10 mouse cellular contexts compared by ENCODE assay signal in genomic region chr5:115167396-115167795, GRCm38 (mm10). TPM values are rescaled to one million over a fixed set of nuclear protein-coding genes. Genes with fewer than 3 reads are reported as not detected.
DNase-seq lines count a peak whose midpoint lies in the region; ATAC-seq and TF ChIP-seq lines count a peak whose summit lies in the region.
"Had no signal": no experiment of that assay in that cellular context is flagged by ENCODE, and none has a peak within 500 bp of the region (broad histone marks: within the 10 kb centered on the region; RNA-seq: fewer than 3 reads in every experiment).

No protein-coding gene starts in this region.

- H3K36me3 ChIP-seq in kidney, embryonic 15.5 days: no peaks in the 10 kb centered on the region
- no peaks in the 10 kb centered on the region for H3K36me3 ChIP-seq in liver, embryonic 12.5 days
- peaks cover 10% of the 10 kb centered on the region; the same call in 1 of the 2 replicates for H3K36me3 ChIP-seq in hindbrain, embryonic 13.5 days
- no peaks in the 10 kb centered on the region for H3K36me3 ChIP-seq in hindbrain, embryonic 14.5 days (replicated peaks; ENCODE audit: control insufficient read depth, insufficient read depth)
- H3K36me3 ChIP-seq: embryonic facial prominence, embryonic 12.5 days; midbrain, embryonic 12.5 days had no signal

- H3K9ac ChIP-seq in kidney, embryonic 15.5 days: no peak overlapping the region
- H3K9ac ChIP-seq in liver, embryonic 12.5 days: no peak overlapping the region
- H3K9ac ChIP-seq in hindbrain, embryonic 13.5 days: no peak overlapping the region
- no peak overlapping the region for H3K9ac ChIP-seq in hindbrain, embryonic 14.5 days
- H3K9ac ChIP-seq: embryonic facial prominence, embryonic 12.5 days; midbrain, embryonic 12.5 days had no signal

- H3K9me3 ChIP-seq in kidney, embryonic 15.5 days (replicated peaks): no peaks in the 10 kb centered on the region
- no peaks in the 10 kb centered on the region for H3K9me3 ChIP-seq in liver, embryonic 12.5 days (replicated peaks)
- H3K9me3 ChIP-seq in hindbrain, embryonic 13.5 days: no peaks in the 10 kb centered on the region
- no peaks in the 10 kb centered on the region for H3K9me3 ChIP-seq in hindbrain, embryonic 14.5 days (ENCODE audit: control insufficient read depth, low read length)
- H3K9me3 ChIP-seq: embryonic facial prominence, embryonic 12.5 days; midbrain, embryonic 12.5 days had no signal

- H3K4me1 ChIP-seq in kidney, embryonic 15.5 days: peaks cover 43% of the 10 kb centered on the region
- H3K4me1 ChIP-seq in bone marrow, adult 2 months (ENCODE audit: control insufficient read depth, insufficient read depth, low read length): peaks cover 5% of the 10 kb centered on the region; the same call in 1 of the 2 replicates
- H3K4me1 ChIP-seq in liver, embryonic 12.5 days: peaks cover 37% of the 10 kb centered on the region
- peaks cover 12% of the 10 kb centered on the region for H3K4me1 ChIP-seq in hindbrain, embryonic 13.5 days (replicated peaks)
- H3K4me1 ChIP-seq in hindbrain, embryonic 14.5 days (replicated peaks; ENCODE audit: control insufficient read depth, insufficient read depth, low read length): no peaks in the 10 kb centered on the region

- no peak for TF ChIP-seq CTCF in bone marrow, adult 2 months (IDR thresholded peaks at IDR 0.05; ENCODE audit: control insufficient read depth, insufficient read depth, low read length)

- 0 out of 2 replicates have a peak, but pooled peaks have one; percentile 20 for ATAC-seq in kidney, embryonic 15.5 days (replicated peaks; ENCODE audit: low FRiP score)
- no peak for ATAC-seq in liver, embryonic 12.5 days
- no peak for ATAC-seq in hindbrain, embryonic 13.5 days (ENCODE audit: low FRiP score)
- no peak for ATAC-seq in hindbrain, embryonic 14.5 days (ENCODE audit: low FRiP score)

- H3K4me2 ChIP-seq in kidney, embryonic 15.5 days: no peak overlapping the region
- H3K4me2 ChIP-seq in liver, embryonic 12.5 days: no peak overlapping the region
- H3K4me2 ChIP-seq in hindbrain, embryonic 13.5 days: no peak overlapping the region
- no peak overlapping the region for H3K4me2 ChIP-seq in hindbrain, embryonic 14.5 days (replicated peaks)
- H3K4me2 ChIP-seq: embryonic facial prominence, embryonic 12.5 days; midbrain, embryonic 12.5 days had no signal

- no peak for TF ChIP-seq POLR2A in bone marrow, adult 2 months (IDR thresholded peaks at IDR 0.05; ENCODE audit: borderline replicate concordance, control insufficient read depth, low read depth, low read length)

- WGBS in kidney, embryonic 15.5 days: 36% methylated on average over 6 of the region's 6 CpGs
- 9% methylated on average over 6 of the region's 6 CpGs for WGBS in bone marrow, adult 2 months
- 30% methylated on average over 6 of the region's 6 CpGs for WGBS in liver, embryonic 12.5 days (ENCODE audit: insufficient replicate concordance)
- 75% methylated on average over 6 of the region's 6 CpGs for WGBS in hindbrain, embryonic 13.5 days
- WGBS in hindbrain, embryonic 14.5 days: 76% methylated on average over 6 of the region's 6 CpGs

- H3K27ac ChIP-seq in kidney, embryonic 15.5 days: peak overlapping the region; percentile 84
- peak overlapping the region; percentile 13 for H3K27ac ChIP-seq in bone marrow, adult 2 months (ENCODE audit: control insufficient read depth, insufficient read depth, low read depth, low read length, poor library complexity)
- H3K27ac ChIP-seq in liver, embryonic 12.5 days: peak overlapping the region; percentile 20; the same call in 1 of the 2 replicates
- no peak overlapping the region for H3K27ac ChIP-seq in hindbrain, embryonic 13.5 days
- no peak overlapping the region for H3K27ac ChIP-seq in hindbrain, embryonic 14.5 days
- H3K27ac ChIP-seq: embryonic facial prominence, embryonic 12.5 days; midbrain, embryonic 12.5 days had no signal

- no peak for DNase-seq in kidney, adult 8-10 months
- peak; percentile 64 to 84 for DNase-seq in thymus, adult 18-20 months
- DNase-seq in ovary, postnatal 14 days (ENCODE audit: low spot score): no peak
- DNase-seq in hindbrain, embryonic 14.5 days (ENCODE audit: low spot score): no peak

- H3K4me3 ChIP-seq in kidney, embryonic 15.5 days (replicated peaks): no peak overlapping the region
- H3K4me3 ChIP-seq in bone marrow, adult 2 months (replicated peaks; ENCODE audit: control insufficient read depth, low read depth, low read length): no peak overlapping the region
- H3K4me3 ChIP-seq in liver, embryonic 12.5 days: no peak overlapping the region
- H3K4me3 ChIP-seq in hindbrain, embryonic 13.5 days: no peak overlapping the region
- H3K4me3 ChIP-seq in hindbrain, embryonic 14.5 days (replicated peaks; ENCODE audit: low read length): no peak overlapping the region
- H3K4me3 ChIP-seq: embryonic facial prominence, embryonic 12.5 days; midbrain, embryonic 12.5 days had no signal

- no peaks in the 10 kb centered on the region for H3K27me3 ChIP-seq in kidney, embryonic 15.5 days
- H3K27me3 ChIP-seq in liver, embryonic 12.5 days (replicated peaks): 0 out of 2 replicates have a peak, but pooled peaks cover 2% of the 10 kb centered on the region
- no peaks in the 10 kb centered on the region for H3K27me3 ChIP-seq in hindbrain, embryonic 13.5 days
- H3K27me3 ChIP-seq in hindbrain, embryonic 14.5 days (ENCODE audit: control insufficient read depth, insufficient read depth, low read length): no peaks in the 10 kb centered on the region
- H3K27me3 ChIP-seq: embryonic facial prominence, embryonic 12.5 days; midbrain, embryonic 12.5 days had no signal

RNA-seq across cellular contexts. Expression of gene Mlec, which starts 9.4 kb away (rescaled TPM):
- polyA plus RNA-seq in kidney, embryonic 15.5 days (2015; fragmentation: Nextera tagmentation; extraction: Ambion mirVana): 84.7 and 97.3 TPM in 2 replicates
- 25.2 and 56.9 TPM in 2 replicates for polyA plus RNA-seq in bone marrow, adult 2 months (2011; ENCODE audit: insufficient read depth, insufficient read length, low replicate concordance, missing spikeins)
- 46.8 and 49.2 TPM in 2 replicates for polyA plus RNA-seq in liver, embryonic 12.5 days (2016; fragmentation: Nextera tagmentation; extraction: Ambion mirVana)
- 22.3 and 27.2 TPM in 2 replicates for polyA plus RNA-seq in hindbrain, embryonic 13.5 days (2015; fragmentation: Nextera tagmentation; extraction: Ambion mirVana)
- polyA plus RNA-seq in hindbrain, embryonic 14.5 days (2014; fragmentation: Nextera tagmentation; extraction: Ambion mirVana): 21.0 and 26.4 TPM in 2 replicates

RNA-seq across cellular contexts. Expression of gene Cabp1, which starts 26.8 kb away (rescaled TPM):
- 1.7 TPM in 2 replicates for polyA plus RNA-seq in kidney, embryonic 15.5 days (2015; fragmentation: Nextera tagmentation; extraction: Ambion mirVana)
- polyA plus RNA-seq in bone marrow, adult 2 months (2011; ENCODE audit: insufficient read depth, insufficient read length, low replicate concordance, missing spikeins): not detected in 2 replicates
- 0.20 and 0.36 TPM in 2 replicates for polyA plus RNA-seq in liver, embryonic 12.5 days (2016; fragmentation: Nextera tagmentation; extraction: Ambion mirVana)
- 12.4 and 13.0 TPM in 2 replicates for polyA plus RNA-seq in hindbrain, embryonic 13.5 days (2015; fragmentation: Nextera tagmentation; extraction: Ambion mirVana)
- 17.7 and 22.8 TPM in 2 replicates for polyA plus RNA-seq in hindbrain, embryonic 14.5 days (2014; fragmentation: Nextera tagmentation; extraction: Ambion mirVana)

RNA-seq across cellular contexts. Expression of gene Unc119b, which starts 32.6 kb away (rescaled TPM):
- 43.7 and 48.1 TPM in 2 replicates for polyA plus RNA-seq in kidney, embryonic 15.5 days (2015; fragmentation: Nextera tagmentation; extraction: Ambion mirVana)
- polyA plus RNA-seq in bone marrow, adult 2 months (2011; ENCODE audit: insufficient read depth, insufficient read length, low replicate concordance, missing spikeins): 3.7 and 7.8 TPM in 2 replicates
- polyA plus RNA-seq in liver, embryonic 12.5 days (2016; fragmentation: Nextera tagmentation; extraction: Ambion mirVana): 16.1 and 17.6 TPM in 2 replicates
- 36.7 and 38.0 TPM in 2 replicates for polyA plus RNA-seq in hindbrain, embryonic 13.5 days (2015; fragmentation: Nextera tagmentation; extraction: Ambion mirVana)
- polyA plus RNA-seq in hindbrain, embryonic 14.5 days (2014; fragmentation: Nextera tagmentation; extraction: Ambion mirVana): 31.2 and 39.0 TPM in 2 replicates

RNA-seq across cellular contexts. Expression of gene Acads, which starts 48.2 kb away (rescaled TPM):
- 85.1 and 94.7 TPM in 2 replicates for polyA plus RNA-seq in kidney, embryonic 15.5 days (2015; fragmentation: Nextera tagmentation; extraction: Ambion mirVana)
- 12.0 and 23.7 TPM in 2 replicates for polyA plus RNA-seq in bone marrow, adult 2 months (2011; ENCODE audit: insufficient read depth, insufficient read length, low replicate concordance, missing spikeins)
- 43.9 and 51.1 TPM in 2 replicates for polyA plus RNA-seq in liver, embryonic 12.5 days (2016; fragmentation: Nextera tagmentation; extraction: Ambion mirVana)
- polyA plus RNA-seq in hindbrain, embryonic 13.5 days (2015; fragmentation: Nextera tagmentation; extraction: Ambion mirVana): 24.4 and 25.2 TPM in 2 replicates
- polyA plus RNA-seq in hindbrain, embryonic 14.5 days (2014; fragmentation: Nextera tagmentation; extraction: Ambion mirVana): 11.1 and 12.5 TPM in 2 replicates

Comparison
In these comparisons a context has a peak if more than half of its experiments do, and no peak if none do; other contexts are left out.
1. H3K27ac ChIP-seq: peak in kidney, embryonic 15.5 days (single experiment), bone marrow, adult 2 months (single experiment) and liver, embryonic 12.5 days (single experiment); none in hindbrain, embryonic 13.5 days (single experiment) and hindbrain, embryonic 14.5 days (single experiment).
2. DNase-seq: peak in thymus, adult 18-20 months (2 of 2); none in kidney, adult 8-10 months (0 of 2), ovary, postnatal 14 days (single experiment) and hindbrain, embryonic 14.5 days (single experiment).